Mouse (Mus musculus) midbrain, embryonic 14.5 days (tissue): ENCODE results near the gene A3galt2. TPM values are rescaled to one million over a fixed set of nuclear protein-coding genes. Genes with fewer than 3 reads are reported as not detected.

ENCODE experiments used
- ATAC-seq: fragments of 200-750 bp; cut with Nextera tagmentation; 2 replicates; pipeline ENCODE4 v1.8.0; 2017; ENCODE audit warnings: moderate number of reproducible peaks, moderate library complexity; ENCODE audit not compliant: low FRiP score, low TSS enrichment
- DNase-seq: peaks from one replicate; pipeline ENCODE4 v3.0.0-alpha.2; 2015
- H3K27ac ChIP-seq: fragments of 300-500 bp; sonication (generic); replicated peaks from 2 replicates; pipeline ENCODE4 v1.5.1; 2014; ENCODE audit warnings: mild to moderate bottlenecking, low read depth, low read length, moderate library complexity
- H3K27me3 ChIP-seq: fragments of 300-500 bp; sonication (generic); 2 replicates; pipeline ENCODE4 v1.6.1; 2014; ENCODE audit warnings: low read length, control low read depth, mixed read lengths; ENCODE audit not compliant: control insufficient read depth, insufficient read depth
- H3K36me3 ChIP-seq: fragments of 300-500 bp; sonication (generic); 2 replicates; pipeline ENCODE4 v1.6.1; 2014; ENCODE audit warnings: low read length, control low read depth; ENCODE audit not compliant: control insufficient read depth, insufficient read depth
- H3K4me1 ChIP-seq: fragments of 300-500 bp; sonication (generic); 2 replicates; pipeline ENCODE4 v1.6.1; 2014; ENCODE audit warnings: mild to moderate bottlenecking, antibody characterized with exemption, low read length, control low read depth; ENCODE audit not compliant: control insufficient read depth, insufficient read depth
- H3K4me2 ChIP-seq: fragments of 300-500 bp; sonication (generic); 2 replicates; pipeline ENCODE4 v1.6.1; 2014; ENCODE audit warnings: mild to moderate bottlenecking, low read length, moderate library complexity
- H3K4me3 ChIP-seq: fragments of 300-500 bp; sonication (generic); replicated peaks from 2 replicates; pipeline ENCODE4 v1.5.1; 2014; ENCODE audit warnings: low read depth, low read length
- H3K9ac ChIP-seq: fragments of 300-500 bp; sonication (generic); replicated peaks from 2 replicates; pipeline ENCODE4 v1.6.1; 2014; ENCODE audit warnings: mild to moderate bottlenecking, low read length, moderate library complexity
- H3K9me3 ChIP-seq: fragments of 300-500 bp; sonication (generic); 2 replicates; pipeline ENCODE4 v1.6.1; 2016; ENCODE audit warnings: low read length, control low read depth, mixed read lengths; ENCODE audit not compliant: control insufficient read depth
- WGBS: fragments of 180-500 bp; shearing (Covaris S2); extraction: QIAGEN DNeasy Blood & Tissue Kit; methylation state at CpG from one replicate; pipeline ENCODE4 v1.1.7; 2014; 5-methylcytosine and 5-hydroxymethylcytosine counted together
- polyA plus RNA-seq: library from polyadenylated mRNA; unstranded; fragments of >200 nt; fragmentation: Nextera tagmentation; extraction: Ambion mirVana; gene quantifications from 2 replicates; pipeline ENCODE4 v1.2.1, GENCODE M21; 2014

The A3galt2 gene
- polyA plus RNA-seq, 1 experiment from 2014 or later, result 0.74 TPM

GRCm38 (mm10) chr4:128712136-128712655, 43.0 kb upstream of the A3galt2 start:
- peaks cover 9% of the 10 kb centered on the region for H3K36me3 ChIP-seq
- no peak for ATAC-seq
- H3K27ac ChIP-seq, result no peak overlapping the region; the same call in 1 of the 2 replicates
- H3K9me3 ChIP-seq, result no peaks in the 10 kb centered on the region
- peak overlapping the region; percentile 3; the same call in 1 of the 2 replicates for H3K9ac ChIP-seq
- no peak for DNase-seq
- H3K4me1 ChIP-seq, result peaks cover 46% of the 10 kb centered on the region
- H3K27me3 ChIP-seq, result no peaks in the 10 kb centered on the region
- peak overlapping the region; percentile 49 for H3K4me2 ChIP-seq
- H3K4me3 ChIP-seq, result no peak overlapping the region
- WGBS, result 25% methylated on average over 13 of the region's 13 CpGs

- ATAC-seq (no peak), DNase-seq (no peak)
- no peak overlapping the region for H3K4me2 ChIP-seq
- H3K9ac ChIP-seq, result no peak overlapping the region
- H3K4me3 ChIP-seq, result no peak overlapping the region
- H3K9me3 ChIP-seq, result no peaks in the 10 kb centered on the region
- no peak overlapping the region; the same call in 1 of the 2 replicates for H3K27ac ChIP-seq
- no peaks in the 10 kb centered on the region for H3K27me3 ChIP-seq
- H3K36me3 ChIP-seq, result peaks cover 6% of the 10 kb centered on the region
- peaks cover 54% of the 10 kb centered on the region for H3K4me1 ChIP-seq
- WGBS, result 82% methylated on average over 6 of the region's 6 CpGs
Observed at GRCm38 (mm10) chr4:128712941-128713340, 42.2 kb upstream of the A3galt2 start.

- Histone ChIP-seq H3K9ac (peak overlapping the region; percentile 48), H3K9me3 (no peaks in the 10 kb centered on the region), H3K4me3 (0 out of 2 replicates have a peak overlapping the region, but pooled peaks have one; percentile 4), H3K27ac (peak overlapping the region; percentile 99), H3K27me3 (no peaks in the 10 kb centered on the region), H3K36me3 (peaks cover 5% of the 10 kb centered on the region; the same call in 1 of the 2 replicates), H3K4me2 (peak overlapping the region; percentile 48), H3K4me1 (peaks cover 70% of the 10 kb centered on the region)
- DNase-seq, result peak; percentile 93
- peak; percentile 83 for ATAC-seq
- WGBS, result 2% methylated on average over 14 of the region's 14 CpGs
Observed at GRCm38 (mm10) chr4:128715241-128716204, 39.6 kb upstream of the A3galt2 start.

GRCm38 (mm10) chr4:128716279-128716678, 38.9 kb upstream of the A3galt2 start:
- H3K36me3 ChIP-seq, result peaks cover 5% of the 10 kb centered on the region; the same call in 1 of the 2 replicates
- H3K4me3 ChIP-seq, result no peak overlapping the region
- 0% methylated on average over 4 of the region's 4 CpGs for WGBS
- peaks cover 74% of the 10 kb centered on the region for H3K4me1 ChIP-seq
- H3K27ac ChIP-seq, result peak overlapping the region; percentile 99
- H3K9ac ChIP-seq, result peak overlapping the region; percentile 48
- H3K4me2 ChIP-seq, result peak overlapping the region; percentile 48
- no peaks in the 10 kb centered on the region for H3K27me3 ChIP-seq
- ATAC-seq (no peak; the same call in 1 of the 2 replicates), DNase-seq (peak; percentile 57)
- H3K9me3 ChIP-seq, result no peaks in the 10 kb centered on the region

- 25% methylated on average over 9 of the region's 9 CpGs for whole genome bisulfite sequencing
- H3K27ac ChIP-seq, result peak overlapping the region; percentile 99
- no peaks in the 10 kb centered on the region for H3K9me3 ChIP-seq
- no peaks in the 10 kb centered on the region for H3K27me3 ChIP-seq
- H3K4me1 ChIP-seq, result peaks cover 76% of the 10 kb centered on the region
- no peak overlapping the region for H3K4me3 ChIP-seq
- ATAC-seq (no peak), DNase-seq (peak; percentile 46)
- H3K9ac ChIP-seq, result no peak overlapping the region
- peaks cover 5% of the 10 kb centered on the region; the same call in 1 of the 2 replicates for H3K36me3 ChIP-seq
- peak overlapping the region; percentile 48; the same call in 1 of the 2 replicates for H3K4me2 ChIP-seq
Observed at GRCm38 (mm10) chr4:128716731-128717130, 38.4 kb upstream of the A3galt2 start.

GRCm38 (mm10) chr4:128720110-128720509, 35.1 kb upstream of the A3galt2 start:
- no peak overlapping the region for H3K4me2 ChIP-seq
- H3K9me3 ChIP-seq, result no peaks in the 10 kb centered on the region
- H3K27ac ChIP-seq, result peak overlapping the region; percentile 73
- H3K4me1 ChIP-seq, result peaks cover 69% of the 10 kb centered on the region
- H3K27me3 ChIP-seq, result no peaks in the 10 kb centered on the region
- peak; percentile 78 for DNase-seq
- WGBS, result 13% methylated on average over 5 of the region's 5 CpGs
- H3K36me3 ChIP-seq, result 0 out of 2 replicates have a peak, but pooled peaks cover 3% of the 10 kb centered on the region
- no peak for ATAC-seq
- H3K4me3 ChIP-seq, result no peak overlapping the region
- H3K9ac ChIP-seq, result no peak overlapping the region

GRCm38 (mm10) chr4:128721061-128721648, 34.0 kb upstream of the A3galt2 start:
- Histone ChIP-seq H3K27me3 (no peaks in the 10 kb centered on the region), H3K9ac (no peak overlapping the region), H3K4me1 (peaks cover 61% of the 10 kb centered on the region), H3K4me3 (no peak overlapping the region), H3K27ac (no peak overlapping the region), H3K36me3 (0 out of 2 replicates have a peak, but pooled peaks cover 3% of the 10 kb centered on the region), H3K9me3 (no peaks in the 10 kb centered on the region), H3K4me2 (no peak overlapping the region)
- ATAC-seq (no peak), DNase-seq (peak; percentile 60)
- 34% methylated on average over 9 of the region's 9 CpGs for WGBS

GRCm38 (mm10) chr4:128721761-128722160, 33.4 kb upstream of the A3galt2 start:
- Histone ChIP-seq H3K27ac (no peak overlapping the region), H3K4me3 (no peak overlapping the region), H3K27me3 (no peaks in the 10 kb centered on the region), H3K4me1 (peaks cover 61% of the 10 kb centered on the region), H3K36me3 (0 out of 2 replicates have a peak, but pooled peaks cover 3% of the 10 kb centered on the region), H3K4me2 (no peak overlapping the region), H3K9me3 (no peaks in the 10 kb centered on the region), H3K9ac (no peak overlapping the region)
- WGBS, result 77% methylated on average over 4 of the region's 4 CpGs
- DNase-seq, result no peak
- ATAC-seq, result no peak
